Mouse (Mus musculus): Measurements from ENCODE around the gene Ank2.

- no peak for TF ChIP-seq GATA1 (IDR thresholded peaks at IDR 0.05; ENCODE audit: low read length)
- no peak for TF ChIP-seq TAL1 (IDR thresholded peaks at IDR 0.05; ENCODE audit: low read length)
These were observed 480.0 kb downstream of the Ank2 start for GRCm38 (mm10) chr3:127019109-127019508.
